Mouse (Mus musculus) limb, embryonic 12.5 days (tissue): ENCODE measurements around the gene Spag9. TPM values are rescaled to one million over a fixed set of nuclear protein-coding genes. Genes with fewer than 3 reads are reported as not detected.

Source experiments
- ATAC-seq: fragments of 200-750 bp; cut with Nextera tagmentation; 2 replicates; pipeline ENCODE4 v1.8.0; 2017; ENCODE audit warnings: low read depth, moderate TSS enrichment; ENCODE audit not compliant: insufficient number of reproducible peaks, insufficient read depth, low FRiP score, low TSS enrichment
- H3K27ac ChIP-seq: fragments of 300-500 bp; sonication (generic); 2 replicates; pipeline ENCODE4 v1.5.1; 2016; ENCODE audit warnings: mild to moderate bottlenecking, moderate library complexity
- H3K27me3 ChIP-seq: fragments of 300-500 bp; sonication (generic); 2 replicates; pipeline ENCODE4 v1.6.1; 2016; ENCODE audit warnings: mild to moderate bottlenecking, moderate library complexity
- H3K36me3 ChIP-seq: fragments of 300-500 bp; sonication (generic); 2 replicates; pipeline ENCODE4 v1.6.1; 2016; ENCODE audit warnings: mild to moderate bottlenecking, moderate library complexity
- H3K4me1 ChIP-seq: fragments of 300-500 bp; sonication (generic); replicated peaks from 2 replicates; pipeline ENCODE4 v1.6.1; 2016
- H3K4me2 ChIP-seq: fragments of 300-500 bp; sonication (generic); 2 replicates; pipeline ENCODE4 v1.6.1; 2016; ENCODE audit warnings: mild to moderate bottlenecking, moderate library complexity
- H3K4me3 ChIP-seq: fragments of 300-500 bp; sonication (generic); replicated peaks from 2 replicates; pipeline ENCODE4 v1.5.1; 2016; ENCODE audit warnings: mild to moderate bottlenecking
- H3K9ac ChIP-seq: fragments of 300-500 bp; sonication (generic); replicated peaks from 2 replicates; pipeline ENCODE4 v1.6.1; 2016; ENCODE audit warnings: mild to moderate bottlenecking, moderate library complexity
- H3K9me3 ChIP-seq: fragments of 300-500 bp; sonication (generic); 2 replicates; pipeline ENCODE4 v1.6.1; 2016; ENCODE audit warnings: mild to moderate bottlenecking, moderate library complexity
- WGBS: fragments of 180-500 bp; shearing (Covaris S2); methylation state at CpG from one replicate; pipeline ENCODE4 v1.1.7; 2016; 5-methylcytosine and 5-hydroxymethylcytosine counted together
- polyA plus RNA-seq: library from polyadenylated mRNA; unstranded; fragments of >200 nt; fragmentation: Nextera tagmentation; extraction: Ambion mirVana; gene quantifications from 2 replicates; pipeline ENCODE4 v1.2.1, GENCODE M21; 2016

Gene Spag9
- polyA plus RNA-seq, 1 experiment from 2014 or later = 53.8 TPM

DNA sequence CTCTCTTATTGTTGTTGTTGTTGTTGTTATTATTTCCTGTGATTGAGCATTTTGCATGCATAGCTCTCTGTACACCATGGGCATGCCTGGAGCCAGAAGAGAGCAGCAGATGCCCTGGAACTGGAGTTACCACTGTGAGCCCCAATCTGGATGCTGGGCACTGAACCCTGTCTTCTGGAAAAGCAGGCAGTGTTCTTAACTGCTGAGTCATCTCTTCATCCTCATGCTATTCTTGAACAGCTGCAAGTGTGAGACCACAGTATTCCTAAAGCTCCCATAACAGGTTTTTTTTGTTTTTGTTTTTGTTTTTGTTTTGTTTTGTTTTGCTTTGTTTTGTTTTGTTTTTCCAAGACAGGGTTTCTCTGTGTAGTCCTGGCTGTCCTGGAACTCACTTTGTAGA lies 9.6 kb upstream of the Spag9 start:
- H3K9me3 ChIP-seq = no peaks in the 10 kb centered on the region
- no peaks in the 10 kb centered on the region for H3K27me3 ChIP-seq
- no peaks in the 10 kb centered on the region for H3K36me3 ChIP-seq
- no peak overlapping the region for H3K4me2 ChIP-seq
- no peak overlapping the region for H3K4me3 ChIP-seq
- no peaks in the 10 kb centered on the region for H3K4me1 ChIP-seq
- no peak overlapping the region for H3K27ac ChIP-seq
- H3K9ac ChIP-seq = no peak overlapping the region
- ATAC-seq = no peak

DNA sequence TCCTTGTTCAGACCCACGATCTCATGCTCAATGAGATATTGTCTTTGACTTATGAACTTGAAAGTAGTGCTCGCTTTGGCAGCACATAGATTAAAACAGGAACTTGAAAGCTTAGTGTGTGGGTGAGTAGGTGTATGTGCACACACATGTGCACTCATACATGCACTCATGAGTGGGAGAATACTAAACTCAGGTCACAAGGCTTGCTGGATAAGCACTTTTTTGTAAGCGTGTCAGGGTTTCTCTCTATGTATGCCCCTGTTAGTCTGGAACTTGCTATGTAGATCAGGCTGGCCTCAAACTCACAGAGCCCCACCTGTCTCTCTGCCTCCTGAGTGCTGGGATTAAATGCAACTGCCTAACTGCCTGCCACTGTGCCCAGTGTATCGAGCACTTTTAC lies 8.9 kb upstream of the Spag9 start:
- Histone ChIP-seq H3K9ac (no peak overlapping the region), H3K27ac (no peak overlapping the region), H3K4me1 (no peaks in the 10 kb centered on the region), H3K36me3 (no peaks in the 10 kb centered on the region), H3K4me3 (no peak overlapping the region), H3K9me3 (no peaks in the 10 kb centered on the region), H3K27me3 (no peaks in the 10 kb centered on the region), H3K4me2 (no peak overlapping the region)
- 85% methylated on average over 4 of the region's 4 CpGs for WGBS
- no peak for ATAC-seq

DNA sequence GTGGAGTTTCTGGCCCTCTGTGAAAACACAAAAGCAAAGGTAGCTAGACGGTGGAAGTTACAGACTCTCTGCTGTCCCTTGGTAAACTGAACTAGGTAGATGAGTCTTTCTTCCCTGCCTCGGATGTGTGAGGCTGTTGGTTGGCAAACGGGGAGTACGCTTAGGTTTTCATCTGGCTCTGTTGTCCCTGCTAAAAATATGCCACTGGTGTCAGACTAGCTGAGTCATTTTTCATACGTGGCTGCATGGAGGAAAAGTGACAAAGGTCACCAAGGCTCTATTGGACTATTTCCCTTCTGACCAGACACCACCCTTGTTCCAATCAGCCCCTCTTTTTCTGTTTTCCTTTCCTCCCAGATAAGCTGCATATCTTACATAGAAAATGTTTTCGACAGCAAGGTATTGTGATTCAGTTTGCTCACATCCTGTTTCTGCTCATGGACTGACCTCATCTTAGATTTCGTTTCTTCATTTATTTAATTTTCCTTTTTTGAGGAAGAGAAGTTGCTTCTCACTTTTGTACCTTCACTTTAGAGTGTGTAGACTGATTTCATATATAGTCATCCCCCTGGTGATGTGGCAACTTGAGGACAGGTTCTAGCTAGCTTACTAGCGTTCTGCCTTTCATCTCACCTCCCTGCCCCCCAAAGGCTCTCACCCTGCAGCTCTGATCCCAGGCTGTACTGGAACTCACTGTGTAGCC lies 8.1 kb upstream of the Spag9 start:
- Histone ChIP-seq H3K27ac (no peak overlapping the region), H3K4me1 (no peaks in the 10 kb centered on the region), H3K4me2 (no peak overlapping the region), H3K36me3 (no peaks in the 10 kb centered on the region), H3K4me3 (no peak overlapping the region), H3K27me3 (no peaks in the 10 kb centered on the region), H3K9ac (no peak overlapping the region), H3K9me3 (no peaks in the 10 kb centered on the region)
- no peak for ATAC-seq
- 73% methylated on average over 8 of the region's 8 CpGs for WGBS

DNA sequence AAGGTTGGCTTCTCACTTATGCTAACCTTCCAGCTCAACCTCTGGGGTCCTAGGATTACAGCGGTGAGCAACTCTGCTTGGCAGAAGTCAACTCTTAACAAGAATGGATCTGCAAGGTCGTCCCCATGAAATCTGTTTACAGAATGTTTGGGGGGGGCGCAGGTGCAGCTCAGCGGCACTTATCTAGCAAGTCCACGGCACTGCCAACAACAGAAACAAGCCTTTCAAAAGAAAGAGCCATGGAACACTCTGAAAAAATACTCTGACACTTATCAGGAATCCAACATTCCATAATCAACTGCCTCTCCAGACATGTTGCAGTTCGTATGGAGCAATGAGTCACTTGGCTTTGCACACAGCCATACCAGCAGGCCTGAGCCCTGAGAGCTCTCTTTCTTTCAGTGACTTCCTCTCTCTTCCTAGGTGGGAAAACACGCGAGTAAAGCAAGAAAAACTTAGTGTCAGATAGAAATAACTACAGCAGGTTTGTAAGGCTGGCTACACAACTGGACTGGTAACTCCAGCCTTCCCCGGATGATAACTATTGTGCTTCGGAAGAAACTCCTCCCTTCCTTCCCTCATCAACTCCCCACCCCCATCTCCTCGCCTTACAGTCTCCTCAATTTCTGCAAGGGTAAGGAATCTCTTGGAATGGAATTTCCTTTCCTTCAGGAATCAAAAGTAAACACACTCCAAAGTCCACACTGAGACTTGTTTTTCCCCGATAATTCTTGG lies 7.4 kb upstream of the Spag9 start:
- 66% methylated on average over 12 of the region's 12 CpGs for WGBS
- Histone ChIP-seq H3K9me3 (no peaks in the 10 kb centered on the region), H3K27ac (no peak overlapping the region), H3K4me3 (no peak overlapping the region), H3K36me3 (no peaks in the 10 kb centered on the region), H3K27me3 (no peaks in the 10 kb centered on the region), H3K9ac (no peak overlapping the region), H3K4me1 (no peaks in the 10 kb centered on the region), H3K4me2 (no peak overlapping the region)
- ATAC-seq = no peak

DNA sequence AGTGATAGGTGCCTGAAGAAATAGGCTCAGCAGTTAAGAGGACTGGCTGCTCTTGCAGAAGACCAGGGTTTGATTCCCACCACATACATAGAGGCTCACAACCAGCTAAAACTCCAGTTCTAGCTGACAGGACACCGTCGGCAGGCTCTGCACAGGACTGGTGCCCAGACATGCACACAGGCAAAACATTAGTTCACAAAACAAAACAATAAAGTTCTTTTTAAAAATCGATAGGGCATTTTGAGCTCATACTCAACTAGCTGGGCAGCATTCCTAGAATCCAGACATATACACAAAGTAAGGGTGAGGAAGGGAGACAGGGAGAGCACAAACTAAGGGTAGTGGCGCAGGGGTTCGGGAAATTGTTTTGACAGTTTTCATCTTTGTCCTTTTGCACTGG lies 1.4 kb upstream of the Spag9 start:
- Histone ChIP-seq H3K36me3 (no peaks in the 10 kb centered on the region), H3K4me3 (peak overlapping the region; percentile 88; the same call in 1 of the 2 replicates), H3K27me3 (no peaks in the 10 kb centered on the region), H3K27ac (no peak overlapping the region), H3K4me2 (peak overlapping the region; percentile 87), H3K9me3 (no peaks in the 10 kb centered on the region), H3K4me1 (peaks cover 14% of the 10 kb centered on the region), H3K9ac (no peak overlapping the region)
- WGBS = 63% methylated on average over 5 of the region's 5 CpGs
- ATAC-seq = no peak

DNA sequence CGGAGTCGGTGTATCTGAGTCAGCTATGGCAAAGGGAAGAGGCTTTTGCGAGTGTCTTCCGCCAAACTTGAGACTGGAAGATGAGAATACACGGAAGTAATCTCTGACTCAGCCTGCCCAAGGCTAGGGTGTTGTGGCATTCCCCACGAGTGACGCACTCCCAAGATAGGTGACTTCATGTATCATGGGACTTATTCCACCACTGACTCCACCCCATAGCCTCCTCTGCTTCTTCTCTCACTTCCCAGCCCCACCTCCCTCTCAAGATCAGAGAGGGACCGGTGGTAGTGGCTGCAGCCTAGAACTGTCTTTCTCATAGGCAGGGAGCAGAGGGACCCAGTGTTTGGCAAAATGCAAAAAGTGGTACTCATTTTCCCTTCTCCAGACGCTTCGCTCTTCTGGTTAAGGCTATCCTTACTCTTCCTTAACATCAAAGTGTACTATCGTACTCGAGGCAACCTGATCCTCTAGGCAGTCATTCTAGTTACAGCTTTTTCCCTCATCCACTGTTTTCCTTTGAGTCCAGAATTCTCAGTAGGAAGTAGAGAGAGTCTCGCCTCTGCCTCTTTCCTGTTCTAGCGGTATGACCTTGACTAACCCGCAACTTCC lies 676 bp upstream of the Spag9 start:
- ATAC-seq = peak; percentile 37
- H3K4me1 ChIP-seq = peaks cover 14% of the 10 kb centered on the region
- 9% methylated on average over 15 of the region's 15 CpGs for WGBS
- H3K27me3 ChIP-seq = no peaks in the 10 kb centered on the region
- H3K4me2 ChIP-seq = peak overlapping the region; percentile 87
- no peaks in the 10 kb centered on the region for H3K36me3 ChIP-seq
- no peaks in the 10 kb centered on the region for H3K9me3 ChIP-seq
- H3K27ac ChIP-seq = peak overlapping the region; percentile 89
- peak overlapping the region; percentile 70 for H3K9ac ChIP-seq
- H3K4me3 ChIP-seq = peak overlapping the region; percentile 88

DNA sequence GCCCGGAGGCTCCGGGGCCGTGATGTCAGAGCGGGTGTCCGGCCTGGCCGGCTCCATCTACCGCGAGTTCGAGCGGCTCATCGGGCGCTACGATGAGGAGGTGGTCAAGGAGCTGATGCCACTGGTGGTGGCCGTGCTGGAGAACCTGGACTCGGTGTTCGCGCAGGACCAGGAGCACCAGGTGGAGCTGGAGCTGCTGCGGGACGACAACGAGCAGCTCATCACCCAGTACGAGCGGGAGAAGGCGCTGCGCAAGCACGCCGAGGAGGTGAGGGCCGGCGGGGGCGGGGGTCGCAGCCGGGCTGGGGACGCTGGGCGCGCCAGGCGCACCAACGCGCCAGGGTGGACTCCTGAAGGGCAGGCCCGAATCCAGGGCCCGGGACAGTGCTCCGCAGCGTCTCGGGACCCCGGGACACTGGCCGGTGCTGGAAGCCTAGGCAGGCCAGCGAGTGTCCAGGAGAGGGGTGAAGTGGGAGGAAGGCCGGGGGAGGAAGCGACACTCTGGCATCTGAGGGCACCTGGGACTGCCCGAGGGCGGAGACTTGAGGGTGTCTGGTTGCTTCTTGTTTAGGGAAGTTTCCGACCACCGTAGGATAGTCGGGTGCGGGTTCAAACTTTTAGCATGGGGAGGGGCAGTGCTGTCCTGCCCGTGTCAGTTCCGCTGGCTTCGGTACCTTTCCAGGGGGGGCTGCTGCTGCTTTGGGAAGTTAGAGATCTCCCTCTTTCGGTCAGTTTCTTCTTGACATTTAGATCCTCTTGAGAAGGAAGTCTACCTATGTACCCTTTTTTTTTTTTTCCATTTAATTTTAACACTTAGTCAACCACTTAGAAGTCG lies 632 bp downstream of the Spag9 start:
- peak overlapping the region; percentile 88 for H3K4me3 ChIP-seq
- H3K36me3 ChIP-seq = no peaks in the 10 kb centered on the region
- H3K4me1 ChIP-seq = peaks cover 14% of the 10 kb centered on the region
- peak overlapping the region; percentile 93 for H3K27ac ChIP-seq
- H3K9me3 ChIP-seq = no peaks in the 10 kb centered on the region
- H3K4me2 ChIP-seq = peak overlapping the region; percentile 87
- WGBS = under 1% methylated on average over 58 of the region's 58 CpGs
- H3K27me3 ChIP-seq = no peaks in the 10 kb centered on the region
- H3K9ac ChIP-seq = peak overlapping the region; percentile 89
- peak; percentile 76 for ATAC-seq

DNA sequence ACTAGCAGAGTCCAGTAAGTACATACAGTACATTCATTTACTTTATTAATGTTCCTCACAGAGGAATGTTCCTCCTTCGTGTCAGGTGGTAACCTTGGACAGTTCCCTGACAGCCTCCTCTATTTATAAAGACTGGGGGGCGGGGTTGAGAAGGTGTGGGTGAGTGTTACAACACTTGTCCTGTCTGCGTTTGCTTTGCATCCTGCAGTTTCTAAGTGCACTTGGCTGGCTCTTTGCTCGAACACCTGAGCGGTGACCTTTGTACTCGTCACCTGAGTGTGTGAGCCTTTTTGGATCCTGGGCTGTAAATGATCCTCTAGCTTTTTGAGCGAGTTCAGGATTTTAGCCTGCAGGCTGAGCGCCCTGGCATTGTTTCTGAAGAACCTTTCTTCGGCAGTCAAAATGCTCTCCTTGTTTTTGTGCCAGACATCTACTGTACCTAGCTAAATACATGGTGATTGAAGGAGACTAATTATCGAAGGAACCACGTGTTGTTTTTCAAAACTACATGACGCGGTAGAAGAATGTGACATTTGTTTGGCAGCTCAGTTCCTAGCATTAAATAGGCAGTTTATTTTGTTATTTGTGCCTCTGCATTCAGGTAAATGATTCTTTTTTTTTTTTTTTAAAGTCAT lies 1.4 kb downstream of the Spag9 start:
- no peak overlapping the region for H3K27ac ChIP-seq
- H3K4me3 ChIP-seq = peak overlapping the region; percentile 88
- peaks cover 14% of the 10 kb centered on the region for H3K4me1 ChIP-seq
- peak overlapping the region; percentile 87 for H3K4me2 ChIP-seq
- no peak for ATAC-seq
- no peaks in the 10 kb centered on the region for H3K27me3 ChIP-seq
- no peaks in the 10 kb centered on the region for H3K36me3 ChIP-seq
- peak overlapping the region; percentile 89 for H3K9ac ChIP-seq
- 35% methylated on average over 13 of the region's 13 CpGs for WGBS
- no peaks in the 10 kb centered on the region for H3K9me3 ChIP-seq

DNA sequence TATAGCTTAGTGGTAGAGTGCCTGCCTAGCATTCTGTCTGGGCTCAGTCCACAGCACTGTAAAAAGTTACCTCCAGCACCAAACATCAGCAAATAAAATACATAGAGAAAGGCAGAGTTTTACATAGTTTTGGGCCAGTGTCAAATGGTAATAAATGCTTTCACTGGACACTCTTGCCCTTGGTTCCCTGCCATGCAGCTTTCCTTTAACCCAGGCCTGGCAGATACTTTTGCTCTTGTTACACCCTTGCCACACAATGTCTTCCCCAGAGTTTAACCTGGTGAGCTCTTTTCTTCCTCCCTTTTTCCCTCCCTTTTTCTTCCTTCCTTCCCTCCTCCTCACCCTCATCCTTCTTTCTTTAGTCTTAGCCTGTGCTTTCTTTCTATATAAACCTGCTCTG lies 3.4 kb downstream of the Spag9 start:
- ATAC-seq = no peak
- H3K9me3 ChIP-seq = no peaks in the 10 kb centered on the region
- no peak overlapping the region for H3K9ac ChIP-seq
- no peaks in the 10 kb centered on the region for H3K27me3 ChIP-seq
- H3K27ac ChIP-seq = no peak overlapping the region
- H3K4me2 ChIP-seq = no peak overlapping the region
- no peak overlapping the region for H3K4me3 ChIP-seq
- no peaks in the 10 kb centered on the region for H3K36me3 ChIP-seq
- peaks cover 14% of the 10 kb centered on the region for H3K4me1 ChIP-seq

DNA sequence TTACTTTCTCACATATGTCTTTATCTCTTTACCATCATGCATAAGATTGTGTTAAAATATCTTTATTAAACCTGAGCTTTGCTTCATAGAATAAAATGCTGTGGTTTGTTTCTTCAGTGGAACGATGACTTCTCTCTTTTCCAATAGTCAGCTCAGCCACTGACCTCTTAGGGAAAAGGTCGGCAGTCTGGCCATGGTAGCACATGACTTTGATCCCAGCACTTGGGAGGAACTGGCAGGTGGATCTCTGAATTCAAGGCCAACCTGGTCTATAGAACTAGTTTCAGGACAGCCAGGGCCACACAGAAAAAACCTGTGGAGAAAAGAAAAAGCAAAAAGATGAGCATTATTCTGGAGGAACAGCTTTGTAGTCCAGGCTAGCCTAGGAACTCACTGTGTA lies 7.5 kb downstream of the Spag9 start:
- WGBS = 95% methylated on average over 2 of the region's 2 CpGs
- H3K9ac ChIP-seq = no peak overlapping the region
- no peaks in the 10 kb centered on the region for H3K36me3 ChIP-seq
- H3K4me1 ChIP-seq = no peaks in the 10 kb centered on the region
- H3K27me3 ChIP-seq = no peaks in the 10 kb centered on the region
- H3K9me3 ChIP-seq = no peaks in the 10 kb centered on the region
- no peak overlapping the region for H3K4me3 ChIP-seq
- ATAC-seq = no peak
- H3K27ac ChIP-seq = no peak overlapping the region
- H3K4me2 ChIP-seq = no peak overlapping the region

DNA sequence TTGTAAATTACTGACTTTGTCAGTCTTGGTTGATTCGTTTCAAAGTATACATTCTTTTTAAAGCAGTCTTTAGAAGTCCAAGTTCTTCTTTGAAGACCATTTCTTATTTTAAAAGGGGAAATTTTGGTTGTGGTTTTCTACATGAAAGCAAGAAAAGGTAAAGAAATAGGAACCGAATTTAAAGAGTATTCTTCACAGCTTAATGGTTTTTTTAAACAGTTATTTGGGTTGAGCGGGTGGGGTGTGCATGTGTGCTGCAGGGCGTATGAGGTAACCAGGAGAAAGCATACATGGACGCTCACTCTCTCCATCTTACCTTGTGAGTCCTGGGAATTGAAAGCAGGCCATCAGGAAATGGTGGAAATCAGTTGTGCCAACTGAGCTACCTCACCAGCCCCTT lies 23.2 kb downstream of the Spag9 start:
- no peak for ATAC-seq
- no peaks in the 10 kb centered on the region for H3K27me3 ChIP-seq
- H3K4me1 ChIP-seq = no peaks in the 10 kb centered on the region
- H3K9ac ChIP-seq = no peak overlapping the region
- peaks cover 15% of the 10 kb centered on the region; the same call in 1 of the 2 replicates for H3K36me3 ChIP-seq
- WGBS = 87% methylated on average over 5 of the region's 5 CpGs
- H3K9me3 ChIP-seq = no peaks in the 10 kb centered on the region
- no peak overlapping the region for H3K4me3 ChIP-seq
- H3K27ac ChIP-seq = no peak overlapping the region
- H3K4me2 ChIP-seq = no peak overlapping the region
